ENCODE assay signal across 24 mouse cellular contexts in the genomic region with DNA sequence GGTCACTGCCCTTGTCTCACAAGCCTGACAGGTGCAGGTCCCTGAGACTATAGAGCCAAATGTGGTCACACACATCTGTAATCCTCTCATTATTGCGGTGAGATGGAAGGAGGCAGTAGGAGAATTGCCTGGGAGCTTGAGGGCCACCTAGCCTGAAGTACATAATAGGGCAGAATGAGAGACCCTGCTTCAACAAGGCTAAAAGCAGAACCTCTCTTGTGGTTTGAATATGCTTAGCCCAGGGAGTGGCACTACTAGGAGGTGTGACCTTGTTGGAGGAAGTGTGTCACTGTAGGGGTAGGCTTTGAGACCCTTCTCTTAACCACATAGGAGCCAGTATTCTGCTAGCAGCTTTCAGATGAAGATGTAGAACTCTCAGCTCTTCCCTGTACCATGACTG. TPM values are rescaled to one million over a fixed set of nuclear protein-coding genes. Genes with fewer than 3 reads are reported as not detected.
DNase-seq lines count a peak whose midpoint lies in the region; ATAC-seq and TF ChIP-seq lines count a peak whose summit lies in the region.
"Had no signal": no experiment of that assay in that cellular context is flagged by ENCODE, and none has a peak within 500 bp of the region (broad histone marks: within the 10 kb centered on the region; RNA-seq: fewer than 3 reads in every experiment).

No protein-coding gene starts in this region.

- no peak for TF ChIP-seq POLR2A in bone marrow, adult 2 months (IDR thresholded peaks at IDR 0.05; ENCODE audit: borderline replicate concordance, control insufficient read depth, low read depth, low read length)

- TF ChIP-seq EP300 in heart, postnatal 0 days (IDR thresholded peaks at IDR 0.05; ENCODE audit: low read depth) = no peak

- no peak for TF ChIP-seq CTCF in heart, postnatal 0 days (IDR thresholded peaks at IDR 0.05; ENCODE audit: low read depth)
- TF ChIP-seq CTCF in bone marrow, adult 2 months (IDR thresholded peaks at IDR 0.05; ENCODE audit: control insufficient read depth, insufficient read depth, low read length) = no peak

- H3K27ac ChIP-seq in heart, postnatal 0 days (ENCODE audit: low read depth) = peak overlapping the region; percentile 34; the same call in 1 of the 2 replicates
- H3K27ac ChIP-seq in bone marrow, adult 2 months (ENCODE audit: control insufficient read depth, insufficient read depth, low read depth, low read length, poor library complexity) = peak overlapping the region; percentile 68
- H3K27ac ChIP-seq: forebrain, embryonic 10.5 days; heart, embryonic 13.5 days; hindbrain, embryonic 14.5 days; kidney, postnatal 0 days; midbrain, embryonic 13.5 days; neural tube, embryonic 12.5 days had no signal

- no peak overlapping the region for H3K4me2 ChIP-seq in heart, postnatal 0 days (ENCODE audit: low read depth, low read length)
- H3K4me2 ChIP-seq: heart, embryonic 13.5 days; hindbrain, embryonic 14.5 days; midbrain, embryonic 13.5 days; neural tube, embryonic 12.5 days had no signal

- no peak for ATAC-seq in heart, postnatal 0 days (ENCODE audit: insufficient read depth, low read depth)
- ATAC-seq in megakaryocyte, adult 5-6 weeks (ENCODE audit: poor library complexity, severe bottlenecking) = peak; percentile 68
- ATAC-seq: forebrain, embryonic 16.5 days; inflammation-experienced regulatory T-cells, adult 6 months; lung, postnatal 0 days; midbrain, embryonic 13.5 days had no signal

- no peaks in the 10 kb centered on the region for H3K27me3 ChIP-seq in heart, postnatal 0 days (ENCODE audit: control insufficient read depth, insufficient read depth, low read length)
- H3K27me3 ChIP-seq: heart, embryonic 13.5 days; midbrain, embryonic 13.5 days; neural tube, embryonic 12.5 days had no signal

- peaks cover 40% of the 10 kb centered on the region for H3K4me1 ChIP-seq in heart, postnatal 0 days (ENCODE audit: control insufficient read depth, insufficient read depth)
- H3K4me1 ChIP-seq in bone marrow, adult 2 months (ENCODE audit: control insufficient read depth, insufficient read depth, low read length) = peaks cover 4% of the 10 kb centered on the region
- H3K4me1 ChIP-seq: midbrain, embryonic 13.5 days; neural tube, embryonic 12.5 days had no signal

- 93% methylated on average over 1 of the region's 1 CpGs for WGBS in heart, postnatal 0 days
- WGBS in bone marrow, adult 2 months = 26% methylated on average over 1 of the region's 1 CpGs

- H3K36me3 ChIP-seq in heart, postnatal 0 days (replicated peaks; ENCODE audit: control insufficient read depth, insufficient read depth, low read length) = peaks cover 24% of the 10 kb centered on the region

- H3K4me3 ChIP-seq in heart, postnatal 0 days (ENCODE audit: low read depth, low read length) = no peak overlapping the region
- H3K4me3 ChIP-seq in bone marrow, adult 2 months (replicated peaks; ENCODE audit: control insufficient read depth, low read depth, low read length) = no peak overlapping the region
- H3K4me3 ChIP-seq: forebrain, embryonic 10.5 days; heart, embryonic 13.5 days; midbrain, embryonic 13.5 days; neural tube, embryonic 12.5 days had no signal

- H3K9ac ChIP-seq in heart, postnatal 0 days (replicated peaks; ENCODE audit: low read depth, low read length) = no peak overlapping the region
- H3K9ac ChIP-seq: heart, embryonic 13.5 days; hindbrain, embryonic 14.5 days; midbrain, embryonic 13.5 days; neural tube, embryonic 12.5 days had no signal

- H3K9me3 ChIP-seq in heart, postnatal 0 days (replicated peaks; ENCODE audit: control insufficient read depth, low read length) = no peaks in the 10 kb centered on the region
- H3K9me3 ChIP-seq: forebrain, embryonic 10.5 days; heart, embryonic 13.5 days; midbrain, embryonic 13.5 days; neural tube, embryonic 12.5 days had no signal

- no peak for DNase-seq in heart, postnatal 0 days (ENCODE audit: low spot score)
- DNase-seq in heart, adult 18-20 months = no peak
- no peak for DNase-seq in MN1 (ENCODE audit: low spot score)
- DNase-seq in B cell, adult 2 months = no peak
- no peak for DNase-seq in thymus, postnatal 0 days (ENCODE audit: low spot score)
- DNase-seq: adrenal gland, postnatal 25 days; gastrocnemius, postnatal 14 days; heart, postnatal 36 days; kidney, adult 18-20 months; left cerebral cortex, postnatal 4 days; liver; right cerebral cortex, postnatal 4 days; thymus, adult 2 months had no signal

RNA-seq across cellular contexts. Expression of gene Lrrfip2, which starts 26.0 kb away (rescaled TPM):
- total RNA-seq in heart, postnatal 0 days (2014; rRNA removed; ENCODE audit: low replicate concordance) = 82.4 and 86.6 TPM in 2 replicates
- polyA plus RNA-seq in heart, postnatal 0 days (2015; fragmentation: Nextera tagmentation; extraction: Ambion mirVana) = 62.6 and 73.9 TPM in 2 replicates
- total RNA-seq in heart, adult 18-20 months (2021) = 10 to 100 TPM; 87.3 to 89.0 TPM
- polyA plus RNA-seq in bone marrow, adult 2 months (2011; ENCODE audit: insufficient read depth, insufficient read length, low replicate concordance, missing spikeins) = 48.1 and 88.3 TPM in 2 replicates
- total RNA-seq in megakaryocyte, adult 5-6 weeks (2015) = 77.9 and 85.2 TPM in 2 replicates
- 137 and 138 TPM in 2 replicates for total RNA-seq in megakaryocyte, adult 5-6 weeks (2017)
- 24.8 and 26.6 TPM in 2 replicates for polyA plus RNA-seq in thymus, postnatal 0 days (2015; fragmentation: Nextera tagmentation; extraction: Ambion mirVana)
